Mouse (Mus musculus) monocyte, adult 5-6 weeks (primary cell): ENCODE results near the gene Apopt1. TPM values are rescaled to one million over a fixed set of nuclear protein-coding genes. Genes with fewer than 3 reads are reported as not detected.

Source experiments
- ATAC-seq: fragments of 153-309, 156-312 bp; replicated peaks from 2 replicates; pipeline ENCODE4 v1.8.0; 2017; ENCODE audit warnings: mild to moderate bottlenecking; ENCODE audit not compliant: low TSS enrichment, insufficient number of reproducible peaks, severe bottlenecking, poor library complexity, low FRiP score
- total RNA-seq: library from RNA; stranded (forward); fragments of 200-1000, 200-491, 200-594 nt; gene quantifications from 3 replicates; pipeline ENCODE4 v1.2.3, GENCODE M21; 2017

Gene Apopt1
- total RNA-seq, 1 experiment from 2014 or later = 29.7 TPM

- peak; percentile 90 for ATAC-seq
These were observed 35.0 kb upstream of the Apopt1 start, which contains the start of gene Trmt61a for GRCm38 (mm10) chr12:111677882-111678669. Gene Trmt61a (plus strand): TSS chr12:111678105.

GRCm38 (mm10) chr12:111678670-111678933 is 34.5 kb upstream of the Apopt1 start:
- ATAC-seq = no peak

GRCm38 (mm10) chr12:111678997-111679396 is 34.1 kb upstream of the Apopt1 start:
- no peak for ATAC-seq

- ATAC-seq = no peak
These were observed 32.4 kb upstream of the Apopt1 start for GRCm38 (mm10) chr12:111680661-111681060.

GRCm38 (mm10) chr12:111681305-111681704 is 31.8 kb upstream of the Apopt1 start:
- no peak for ATAC-seq

GRCm38 (mm10) chr12:111682003-111682402 is 31.1 kb upstream of the Apopt1 start:
- no peak for ATAC-seq

GRCm38 (mm10) chr12:111682806-111683205 is 30.3 kb upstream of the Apopt1 start:
- ATAC-seq = no peak

GRCm38 (mm10) chr12:111686390-111686789 is 26.7 kb upstream of the Apopt1 start:
- ATAC-seq = no peak

GRCm38 (mm10) chr12:111687350-111688068 is 25.6 kb upstream of the Apopt1 start:
- no peak for ATAC-seq

GRCm38 (mm10) chr12:111688069-111688428 is 25.0 kb upstream of the Apopt1 start:
- no peak for ATAC-seq

GRCm38 (mm10) chr12:111689426-111689825 is 23.6 kb upstream of the Apopt1 start:
- no peak for ATAC-seq

- ATAC-seq = no peak
These were observed 21.7 kb upstream of the Apopt1 start for GRCm38 (mm10) chr12:111691346-111691872.

- ATAC-seq = no peak
These were observed 20.2 kb upstream of the Apopt1 start for GRCm38 (mm10) chr12:111692899-111693298.

GRCm38 (mm10) chr12:111693341-111694270 is 19.5 kb upstream of the Apopt1 start:
- ATAC-seq = no peak

GRCm38 (mm10) chr12:111694271-111694781 is 18.7 kb upstream of the Apopt1 start:
- no peak for ATAC-seq

GRCm38 (mm10) chr12:111694880-111695804 is 17.9 kb upstream of the Apopt1 start:
- no peak for ATAC-seq

GRCm38 (mm10) chr12:111696239-111696638 is 16.8 kb upstream of the Apopt1 start:
- peak; percentile 84 for ATAC-seq

- ATAC-seq = no peak
These were observed 15.4 kb upstream of the Apopt1 start for GRCm38 (mm10) chr12:111697708-111698107.
